Mouse (Mus musculus) limb, embryonic 13.5 days (tissue): ENCODE data around the gene Prkacb. TPM values are rescaled to one million over a fixed set of nuclear protein-coding genes. Genes with fewer than 3 reads are reported as not detected.
"Not testable (repeated sequence)": the region's sequence is repeated elsewhere in the genome, so short reads cannot be mapped to it uniquely, and the experiment has no call there.

ENCODE experiments used
- ATAC-seq: fragments of 200-750 bp; cut with Nextera tagmentation; 2 replicates; pipeline ENCODE4 v1.8.0; 2017; ENCODE audit warnings: low read depth, moderate number of reproducible peaks, moderate TSS enrichment; ENCODE audit not compliant: low FRiP score
- H3K27ac ChIP-seq: fragments of 300-500 bp; sonication (generic); 2 replicates; pipeline ENCODE4 v1.5.1; 2015; ENCODE audit warnings: inconsistent platforms, mild to moderate bottlenecking, moderate library complexity
- H3K27me3 ChIP-seq: fragments of 300-500 bp; sonication (generic); 2 replicates; pipeline ENCODE4 v1.6.1; 2015; ENCODE audit warnings: mild to moderate bottlenecking, inconsistent platforms
- H3K36me3 ChIP-seq: fragments of 300-500 bp; sonication (generic); 2 replicates; pipeline ENCODE4 v1.6.1; 2015; ENCODE audit warnings: inconsistent platforms, mild to moderate bottlenecking, moderate library complexity
- H3K4me1 ChIP-seq: fragments of 300-500 bp; sonication (generic); 2 replicates; pipeline ENCODE4 v1.6.1; 2015; ENCODE audit warnings: inconsistent platforms
- H3K4me2 ChIP-seq: fragments of 300-500 bp; sonication (generic); replicated peaks from 2 replicates; pipeline ENCODE4 v1.6.1; 2015; ENCODE audit warnings: inconsistent platforms, mild to moderate bottlenecking, moderate library complexity
- H3K4me3 ChIP-seq: fragments of 300-500 bp; sonication (generic); 2 replicates; pipeline ENCODE4 v1.5.1; 2015; ENCODE audit warnings: moderate library complexity, mild to moderate bottlenecking, inconsistent platforms
- H3K9ac ChIP-seq: fragments of 300-500 bp; sonication (generic); 2 replicates; pipeline ENCODE4 v1.6.1; 2015; ENCODE audit warnings: mild to moderate bottlenecking, inconsistent platforms
- H3K9me3 ChIP-seq: fragments of 300-500 bp; sonication (generic); 2 replicates; pipeline ENCODE4 v1.6.1; 2016; ENCODE audit warnings: inconsistent platforms
- WGBS: fragments of 180-500 bp; shearing (Covaris S2); methylation state at CpG from one replicate; pipeline ENCODE4 v1.1.7; 2015; 5-methylcytosine and 5-hydroxymethylcytosine counted together
- polyA plus RNA-seq: library from polyadenylated mRNA; unstranded; fragments of >200 nt; fragmentation: Nextera tagmentation; extraction: Ambion mirVana; gene quantifications from 2 replicates; pipeline ENCODE4 v1.2.1, GENCODE M21; 2015

Prkacb gene
- polyA plus RNA-seq, 1 experiment from 2014 or later: 77.2 TPM

DNA sequence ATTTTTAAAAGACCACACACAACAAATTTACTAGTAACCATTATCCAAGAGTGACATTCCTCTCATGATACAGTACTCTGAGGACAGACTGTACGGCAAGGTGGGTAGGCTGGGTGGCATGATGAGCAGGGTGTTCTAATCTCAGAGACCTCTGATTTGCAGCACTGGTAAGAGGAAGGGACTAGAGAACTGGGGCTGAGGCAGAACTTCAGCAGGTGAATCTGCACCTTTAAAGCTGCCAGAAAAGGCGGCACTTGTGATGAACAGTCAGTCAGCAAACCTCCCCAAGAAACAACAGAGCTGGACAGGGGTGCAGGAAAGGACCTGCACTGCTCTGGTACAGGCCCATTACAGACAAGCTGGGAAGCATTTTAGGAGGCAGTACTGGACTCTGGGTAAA lies 41.9 kb downstream of the Prkacb start:
- no peak for ATAC-seq
- no peak overlapping the region for H3K4me3 ChIP-seq
- H3K4me2 ChIP-seq: no peak overlapping the region

DNA sequence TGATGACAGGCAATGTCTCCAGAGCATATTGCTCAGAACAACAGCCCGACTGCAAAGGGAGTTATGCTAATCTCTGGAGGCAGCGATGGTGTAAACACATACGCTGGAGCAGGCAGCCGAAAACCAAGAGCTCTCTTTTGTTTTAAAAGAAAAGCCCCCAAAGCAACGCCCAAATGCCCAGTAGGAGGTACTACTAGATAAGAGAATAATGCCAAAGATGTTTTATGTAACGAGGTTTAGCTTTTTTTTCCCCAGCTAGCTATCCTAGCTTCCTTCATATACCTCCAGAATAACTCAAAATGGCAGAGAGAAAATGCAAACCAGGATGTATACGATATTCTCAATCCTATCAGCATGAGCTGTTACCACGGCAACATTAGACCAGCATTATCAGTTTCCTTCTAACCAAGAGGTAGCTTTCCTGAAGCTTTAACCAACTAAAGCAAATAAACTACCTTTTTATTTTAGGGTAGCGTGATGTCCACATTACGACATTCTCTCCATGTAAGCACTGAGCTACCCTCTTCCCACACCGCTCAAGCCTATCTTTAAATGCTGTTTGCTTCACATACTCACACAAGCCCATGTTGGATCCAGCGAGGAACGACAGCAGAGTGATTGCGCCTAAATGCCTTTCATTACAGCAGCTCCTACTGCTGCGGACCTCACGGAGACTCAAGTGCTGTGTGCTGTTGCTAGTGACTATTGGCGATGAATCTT lies 42.7 kb downstream of the Prkacb start:
- H3K27me3 ChIP-seq: no peaks in the 10 kb centered on the region
- peaks cover 6% of the 10 kb centered on the region; the same call in 1 of the 2 replicates for H3K36me3 ChIP-seq
- no peak for ATAC-seq
- H3K4me3 ChIP-seq: no peak overlapping the region
- 34% methylated on average over 17 of the region's 17 CpGs for WGBS
- H3K27ac ChIP-seq: no peak overlapping the region
- H3K4me1 ChIP-seq: peaks cover 32% of the 10 kb centered on the region
- H3K9ac ChIP-seq: no peak overlapping the region; the same call in 1 of the 2 replicates
- H3K9me3 ChIP-seq: no peaks in the 10 kb centered on the region
- H3K4me2 ChIP-seq: peak overlapping the region; percentile 19; the same call in 1 of the 2 replicates

More for the DNA sequence above, 41.9 kb downstream of the Prkacb start:
- Histone ChIP-seq H3K9ac (no peak overlapping the region), H3K27me3 (no peaks in the 10 kb centered on the region), H3K9me3 (no peaks in the 10 kb centered on the region), H3K27ac (no peak overlapping the region), H3K4me1 (peaks cover 32% of the 10 kb centered on the region), H3K36me3 (peaks cover 6% of the 10 kb centered on the region; the same call in 1 of the 2 replicates)
- WGBS: 81% methylated on average over 2 of the region's 2 CpGs

DNA sequence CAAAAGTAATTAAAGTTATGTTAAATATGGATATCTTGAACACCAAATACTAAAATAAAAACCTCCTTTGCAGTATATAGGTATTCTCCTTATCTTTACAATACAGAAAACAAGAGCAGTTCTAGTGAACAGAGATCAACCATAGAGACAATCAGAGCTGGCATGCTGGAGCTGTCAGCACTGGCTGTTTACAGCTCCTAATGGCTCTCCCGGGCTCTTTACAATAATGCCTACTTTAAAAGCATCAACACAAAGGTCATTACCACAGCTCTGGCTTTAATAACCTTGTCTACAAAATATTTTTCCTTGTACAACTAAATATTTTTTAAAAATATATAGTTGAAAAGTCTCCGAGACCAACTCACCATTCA lies 43.2 kb downstream of the Prkacb start:
- 36% methylated on average over 2 of the region's 2 CpGs for WGBS
- H3K4me3 ChIP-seq: no peak overlapping the region

DNA sequence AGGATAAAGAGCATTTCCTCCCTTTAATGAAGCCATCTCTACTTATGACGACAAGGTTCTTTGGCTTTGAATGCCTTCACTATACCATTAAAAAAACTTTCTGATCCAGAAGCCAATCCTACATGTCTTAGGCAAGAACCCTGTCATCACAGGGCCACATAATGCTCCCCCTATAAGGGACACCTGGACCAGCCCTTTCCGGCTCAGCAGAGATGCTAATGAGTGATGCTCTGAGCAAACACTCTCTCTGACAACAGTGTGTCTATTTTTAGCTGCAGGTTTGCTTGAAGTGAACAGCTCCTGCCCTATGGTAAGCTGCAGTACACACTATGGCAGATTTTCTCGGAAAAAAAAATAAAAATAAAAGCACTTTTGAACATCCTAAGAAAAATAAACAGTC lies 43.9 kb downstream of the Prkacb start:
- Histone ChIP-seq H3K4me2 (no peak overlapping the region), H3K4me1 (peaks cover 35% of the 10 kb centered on the region), H3K9me3 (no peaks in the 10 kb centered on the region), H3K4me3 (no peak overlapping the region), H3K36me3 (peaks cover 6% of the 10 kb centered on the region; the same call in 1 of the 2 replicates), H3K27ac (no peak overlapping the region), H3K9ac (no peak overlapping the region), H3K27me3 (no peaks in the 10 kb centered on the region)
- 78% methylated on average over 3 of the region's 3 CpGs for WGBS
- ATAC-seq: no peak

More for the DNA sequence above, 43.2 kb downstream of the Prkacb start:
- Histone ChIP-seq H3K27me3 (no peaks in the 10 kb centered on the region), H3K4me1 (peaks cover 32% of the 10 kb centered on the region), H3K9ac (no peak overlapping the region), H3K27ac (no peak overlapping the region), H3K9me3 (no peaks in the 10 kb centered on the region), H3K4me2 (no peak overlapping the region), H3K36me3 (peaks cover 6% of the 10 kb centered on the region; the same call in 1 of the 2 replicates)
- no peak for ATAC-seq

DNA sequence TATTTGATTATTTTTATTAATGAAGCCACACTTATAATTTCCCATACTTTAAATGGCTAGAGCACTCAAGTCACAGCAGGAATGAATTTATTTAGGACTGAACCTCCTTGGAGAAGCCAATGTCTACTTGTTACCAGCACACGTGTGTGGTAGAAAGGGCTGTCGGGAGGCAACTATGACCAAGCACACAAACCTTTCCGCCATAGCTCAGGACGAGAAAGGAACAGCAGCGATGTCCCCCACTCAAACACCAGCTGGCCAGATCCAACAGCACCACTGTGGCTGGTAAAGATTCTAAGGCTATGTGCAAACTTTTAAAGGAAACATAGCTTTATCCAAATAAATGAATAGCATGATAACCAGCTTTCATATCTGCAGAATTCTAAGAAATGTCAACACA lies 44.4 kb downstream of the Prkacb start:
- peaks cover 37% of the 10 kb centered on the region for H3K4me1 ChIP-seq
- no peaks in the 10 kb centered on the region for H3K9me3 ChIP-seq
- 92% methylated on average over 5 of the region's 5 CpGs for WGBS
- no peak overlapping the region for H3K27ac ChIP-seq
- no peak overlapping the region for H3K9ac ChIP-seq
- H3K4me2 ChIP-seq: no peak overlapping the region
- no peaks in the 10 kb centered on the region for H3K27me3 ChIP-seq
- no peak overlapping the region for H3K4me3 ChIP-seq
- H3K36me3 ChIP-seq: peaks cover 6% of the 10 kb centered on the region; the same call in 1 of the 2 replicates
- ATAC-seq: no peak

DNA sequence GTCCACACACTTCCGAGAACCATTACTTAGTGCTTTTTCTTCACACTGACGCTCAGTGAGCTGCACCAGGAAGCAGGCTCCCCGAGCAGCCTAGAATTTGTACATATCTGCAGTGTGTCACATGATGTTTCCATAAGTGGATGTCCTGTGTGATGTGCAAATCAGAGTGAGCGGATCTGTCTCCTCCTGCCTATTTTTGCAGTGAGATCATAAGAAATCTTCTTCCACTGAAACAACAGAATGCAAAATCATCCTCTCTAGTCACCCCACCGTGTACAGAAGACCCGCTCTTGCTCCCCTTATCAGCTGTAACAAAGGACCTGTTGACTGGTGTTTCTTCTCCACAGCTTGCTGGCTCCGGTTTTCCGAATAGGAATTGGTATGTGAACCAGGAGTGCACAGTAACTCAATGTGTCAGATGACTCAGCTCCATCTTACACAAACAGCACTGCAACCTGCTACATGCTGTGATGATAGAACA lies 46.0 kb downstream of the Prkacb start:
- WGBS: 88% methylated on average over 8 of the region's 8 CpGs
- Histone ChIP-seq H3K4me2 (no peak overlapping the region), H3K9ac (no peak overlapping the region), H3K4me3 (no peak overlapping the region), H3K27ac (no peak overlapping the region), H3K36me3 (peaks cover 8% of the 10 kb centered on the region), H3K27me3 (no peaks in the 10 kb centered on the region), H3K4me1 (peaks cover 30% of the 10 kb centered on the region), H3K9me3 (no peaks in the 10 kb centered on the region)
- no peak for ATAC-seq

DNA sequence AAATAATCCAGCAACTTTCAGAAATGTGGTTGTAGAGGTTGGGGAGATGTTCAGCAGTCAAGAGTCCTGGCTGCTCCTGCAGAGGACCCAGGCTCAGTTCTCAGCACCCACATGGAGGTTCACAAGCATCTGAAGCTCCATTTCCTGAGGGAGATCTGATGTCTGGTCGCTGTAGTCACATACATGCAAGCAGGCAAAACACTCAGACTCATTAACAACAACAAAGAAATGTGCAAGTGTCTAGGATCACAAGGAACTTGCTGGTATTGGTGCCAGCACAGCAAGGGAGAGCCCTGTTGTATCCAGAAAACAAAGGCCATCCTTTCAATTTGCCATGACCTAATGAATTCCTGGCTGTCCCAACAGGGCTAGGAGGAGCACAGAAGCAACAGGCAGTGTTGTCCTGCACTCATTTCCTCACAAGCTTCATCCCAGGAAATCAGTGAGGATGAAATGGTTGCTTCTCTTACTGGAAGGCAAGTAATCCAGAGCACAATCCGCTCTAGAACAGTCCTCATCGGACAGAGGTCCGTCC lies 46.7 kb downstream of the Prkacb start:
- no peak overlapping the region for H3K9ac ChIP-seq
- H3K9me3 ChIP-seq: no peaks in the 10 kb centered on the region
- H3K4me2 ChIP-seq: no peak overlapping the region
- WGBS: 91% methylated on average over 4 of the region's 4 CpGs
- H3K27me3 ChIP-seq: no peaks in the 10 kb centered on the region
- ATAC-seq: no peak
- H3K4me1 ChIP-seq: peaks cover 27% of the 10 kb centered on the region
- no peak overlapping the region for H3K27ac ChIP-seq
- H3K4me3 ChIP-seq: no peak overlapping the region
- peaks cover 8% of the 10 kb centered on the region for H3K36me3 ChIP-seq

DNA sequence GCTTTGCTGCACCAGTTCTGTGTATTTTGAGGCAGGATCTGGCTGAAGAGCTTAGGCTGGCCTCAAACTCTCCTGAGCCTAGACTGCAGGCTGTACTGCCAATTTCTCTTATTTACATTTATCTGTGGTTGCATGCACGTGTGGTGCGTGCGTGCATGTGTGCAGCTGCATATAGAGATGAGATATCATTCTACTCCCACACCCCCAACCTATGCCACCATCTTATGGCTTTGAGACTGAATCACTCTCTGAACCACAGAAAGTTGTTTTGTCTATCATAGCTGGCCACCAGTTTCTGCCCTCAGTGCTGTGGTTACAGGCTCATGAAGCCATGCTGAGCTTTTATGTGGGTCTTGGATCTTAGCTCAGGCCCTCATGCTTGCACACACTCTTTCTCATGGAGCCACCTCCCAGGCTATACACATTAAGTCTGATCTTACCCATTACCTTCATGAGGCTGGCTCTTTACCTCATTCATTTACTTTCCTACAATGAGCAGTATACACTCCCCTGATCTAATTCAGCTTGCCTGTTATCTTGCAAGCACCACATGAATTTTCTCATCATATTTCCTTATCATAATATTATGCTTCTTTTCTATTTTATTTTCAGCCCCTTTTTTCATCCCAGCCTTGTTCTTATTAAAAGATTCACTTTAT lies 47.8 kb downstream of the Prkacb start:
- Histone ChIP-seq H3K27ac (no peak overlapping the region), H3K4me3 (no peak overlapping the region), H3K27me3 (no peaks in the 10 kb centered on the region), H3K9me3 (no peaks in the 10 kb centered on the region), H3K36me3 (peaks cover 8% of the 10 kb centered on the region), H3K9ac (no peak overlapping the region), H3K4me2 (no peak overlapping the region), H3K4me1 (peaks cover 17% of the 10 kb centered on the region)
- no peak for ATAC-seq
- WGBS: 96% methylated on average over 3 of the region's 3 CpGs

DNA sequence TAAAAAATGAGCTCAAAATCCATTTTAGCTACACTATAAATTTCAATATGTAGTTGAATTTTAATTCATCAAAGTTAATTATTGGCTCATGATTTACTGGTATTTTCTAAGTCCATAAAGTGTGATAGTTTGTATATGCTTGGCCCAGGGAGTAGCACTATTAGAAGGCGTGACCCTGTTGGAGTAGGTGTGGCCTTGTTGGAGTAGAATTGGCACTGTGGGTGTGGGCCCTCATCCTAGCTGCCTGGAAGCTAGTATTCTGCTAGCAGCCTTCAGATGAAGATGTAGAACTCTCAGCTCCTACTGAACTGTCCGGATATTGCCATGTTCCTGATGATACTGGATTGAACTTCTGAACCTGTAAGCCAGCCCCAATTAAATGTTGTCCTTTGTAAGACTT lies 49.7 kb downstream of the Prkacb start:
- H3K9ac ChIP-seq, H3K27ac ChIP-seq, H3K4me3 ChIP-seq, H3K9me3 ChIP-seq, ATAC-seq, H3K4me2 ChIP-seq, H3K36me3 ChIP-seq, H3K27me3 ChIP-seq: not testable (repeated sequence)
- peaks cover 12% of the 10 kb centered on the region; the same call in 1 of the 2 replicates for H3K4me1 ChIP-seq
- 89% methylated on average over 2 of the region's 2 CpGs for WGBS

DNA sequence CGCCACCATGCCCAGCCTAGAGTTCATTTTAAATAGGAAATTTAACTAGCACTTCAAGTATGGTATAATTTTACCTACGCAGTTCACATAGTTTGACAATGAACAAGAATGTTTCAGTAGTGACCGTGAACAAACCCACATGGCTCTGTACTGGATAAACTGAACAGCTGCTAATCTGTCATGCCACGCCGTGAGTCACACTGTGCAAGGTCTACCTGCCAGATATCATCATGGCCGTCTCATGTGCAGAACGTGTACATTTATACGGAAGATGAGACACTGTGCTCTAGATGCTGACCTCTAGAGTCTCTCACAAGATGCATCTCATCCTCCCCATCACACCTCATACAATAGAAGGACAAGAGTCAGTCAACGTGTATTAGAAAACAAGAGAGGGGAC lies 51.5 kb downstream of the Prkacb start:
- no peak for ATAC-seq
- WGBS: 95% methylated on average over 9 of the region's 9 CpGs

DNA sequence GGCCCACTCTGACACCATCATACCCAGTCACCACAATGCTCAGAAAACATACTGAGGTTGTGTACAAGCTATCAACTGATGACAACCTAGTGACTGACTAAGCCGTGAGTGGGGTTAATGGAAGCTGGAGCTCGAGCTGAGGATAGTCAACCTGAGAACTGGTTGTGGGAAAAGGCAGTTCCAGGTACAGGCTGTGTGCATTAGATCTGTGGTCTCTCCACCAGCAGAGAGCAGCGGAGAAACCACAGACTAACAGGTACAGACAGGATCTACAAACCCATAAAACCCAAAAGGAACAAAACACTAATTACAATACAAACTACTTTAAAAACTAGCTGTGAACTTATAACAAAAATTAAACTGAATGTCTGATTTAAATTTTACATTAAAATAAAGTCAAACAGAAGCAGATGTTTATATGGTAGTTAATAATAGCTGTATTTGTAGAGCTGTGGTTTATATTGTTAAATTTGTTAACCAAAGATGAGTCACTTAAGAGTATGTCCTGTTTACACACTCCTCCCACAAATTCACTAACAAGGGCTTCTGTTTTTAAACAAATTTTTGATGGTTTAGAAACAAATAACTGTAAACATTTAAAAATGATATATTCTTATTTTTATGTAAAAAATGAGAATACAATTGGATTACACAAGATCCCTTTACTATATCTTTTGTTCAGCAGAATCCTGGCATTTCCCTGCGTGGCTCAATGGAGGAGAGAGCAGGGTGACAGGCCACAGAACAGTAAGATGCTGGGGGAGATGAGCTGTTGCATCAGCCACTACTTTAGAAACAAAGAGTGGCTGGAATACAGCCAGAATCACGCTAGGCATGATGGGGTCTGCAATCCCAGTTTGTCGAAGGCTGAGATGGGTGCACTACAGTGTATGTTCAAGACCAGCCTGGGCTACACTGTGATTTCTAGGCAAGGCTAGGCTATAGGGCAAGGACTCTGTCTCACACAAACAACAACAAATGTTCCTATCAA lies 54.5 kb downstream of the Prkacb start:
- no peak overlapping the region for H3K27ac ChIP-seq
- H3K9me3 ChIP-seq: no peaks in the 10 kb centered on the region
- H3K27me3 ChIP-seq: no peaks in the 10 kb centered on the region
- H3K36me3 ChIP-seq: peaks cover 18% of the 10 kb centered on the region
- no peak overlapping the region for H3K9ac ChIP-seq
- ATAC-seq: no peak
- H3K4me3 ChIP-seq: no peak overlapping the region
- no peaks in the 10 kb centered on the region for H3K4me1 ChIP-seq
- no peak overlapping the region for H3K4me2 ChIP-seq
- WGBS: 85% methylated on average over 6 of the region's 6 CpGs

More for the DNA sequence above, 51.5 kb downstream of the Prkacb start:
- Histone ChIP-seq H3K27ac (no peak overlapping the region), H3K27me3 (no peaks in the 10 kb centered on the region), H3K9me3 (no peaks in the 10 kb centered on the region), H3K4me2 (no peak overlapping the region), H3K4me1 (peaks cover 5% of the 10 kb centered on the region; the same call in 1 of the 2 replicates), H3K36me3 (peaks cover 9% of the 10 kb centered on the region), H3K4me3 (no peak overlapping the region), H3K9ac (no peak overlapping the region)
